Mouse (Mus musculus) kidney, postnatal 14 days (tissue): ENCODE data around the gene Vti1b.

ENCODE experiments used
- DNase-seq: peaks from one replicate; pipeline ENCODE4 v3.0.0; 2022; ENCODE audit warnings: mixed read lengths

Gene Vti1b

DNA sequence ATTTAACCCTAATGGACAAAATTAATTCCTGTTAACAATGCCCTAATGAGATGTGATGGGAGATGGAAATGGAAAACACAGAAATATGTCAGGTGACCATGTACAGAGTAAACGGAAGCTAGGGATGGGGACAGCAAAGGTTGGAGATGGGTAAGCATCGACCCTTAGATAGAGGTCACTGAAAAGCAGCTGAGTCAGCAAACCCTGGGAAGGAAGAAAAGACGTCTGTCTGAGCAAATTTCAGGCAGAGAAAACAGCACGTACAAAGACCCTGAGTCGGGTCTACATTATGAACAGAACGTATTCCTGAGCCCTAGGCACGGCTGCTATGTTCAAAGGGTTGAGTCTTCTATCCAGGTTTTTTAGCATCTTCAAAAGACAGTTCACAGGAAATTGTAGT, 35.5 kb downstream of the Vti1b start:
- no peak for DNase-seq

GRCm38 (mm10) chr12:79135105-79135504, 37.4 kb downstream of the Vti1b start:
- peak; percentile 14 for DNase-seq

GRCm38 (mm10) chr12:79134676-79135075, 37.8 kb downstream of the Vti1b start:
- DNase-seq: no peak

GRCm38 (mm10) chr12:79131706-79132460, 40.6 kb downstream of the Vti1b start:
- DNase-seq: no peak

- DNase-seq: no peak
Measured at GRCm38 (mm10) chr12:79131178-79131675, 41.2 kb downstream of the Vti1b start.

DNA sequence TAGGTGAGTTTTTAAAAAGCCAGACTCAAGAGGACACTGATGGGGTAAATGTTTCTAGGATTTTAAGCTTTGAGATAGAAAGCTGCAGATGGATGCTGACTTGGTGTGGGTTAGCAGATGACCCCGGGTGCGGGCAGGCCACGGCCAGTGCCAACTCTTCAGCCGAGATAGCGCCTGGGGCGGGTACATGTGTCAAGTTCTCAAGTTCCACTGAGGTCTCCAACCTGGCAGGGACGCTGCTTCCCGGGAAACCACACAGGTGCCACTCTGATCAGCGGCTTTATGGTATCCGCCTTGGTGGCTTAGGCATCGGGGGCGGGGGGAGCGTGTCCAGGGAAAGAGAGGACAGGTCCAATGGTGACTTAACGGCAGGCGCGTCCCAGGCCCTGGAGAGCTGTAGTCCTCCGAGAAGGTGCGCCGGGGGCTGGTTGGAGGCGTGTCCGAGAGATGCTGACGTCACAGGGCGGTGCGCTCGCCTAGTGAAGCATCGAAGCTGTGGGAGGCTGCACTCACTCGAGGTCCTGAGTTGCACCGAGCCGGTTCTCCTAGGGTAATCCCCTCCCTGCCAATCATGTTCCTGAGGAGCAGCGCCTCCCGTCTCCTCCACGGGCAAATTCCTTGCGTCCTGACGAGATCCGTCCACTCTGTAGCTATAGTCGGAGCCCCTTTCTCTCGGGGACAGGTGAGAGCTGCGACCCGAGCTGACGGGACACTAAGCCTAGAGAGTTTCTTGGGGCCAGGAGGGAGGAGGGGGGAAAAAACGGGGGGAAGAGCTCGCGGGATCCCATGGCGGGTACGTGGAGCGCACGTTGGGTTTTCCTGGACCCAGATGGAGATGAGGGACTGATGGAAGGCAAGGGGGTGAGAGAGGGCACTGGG, 41.9 kb downstream of the Vti1b start, which contains the start of gene Arg2:
Gene Arg2 (plus strand): TSS at position 479 of the 879 bp plus-strand sequence.
- peak; percentile 88 for DNase-seq

- peak; percentile 23 for DNase-seq
Measured at GRCm38 (mm10) chr12:79122820-79123219, 49.6 kb downstream of the Vti1b start.

DNA sequence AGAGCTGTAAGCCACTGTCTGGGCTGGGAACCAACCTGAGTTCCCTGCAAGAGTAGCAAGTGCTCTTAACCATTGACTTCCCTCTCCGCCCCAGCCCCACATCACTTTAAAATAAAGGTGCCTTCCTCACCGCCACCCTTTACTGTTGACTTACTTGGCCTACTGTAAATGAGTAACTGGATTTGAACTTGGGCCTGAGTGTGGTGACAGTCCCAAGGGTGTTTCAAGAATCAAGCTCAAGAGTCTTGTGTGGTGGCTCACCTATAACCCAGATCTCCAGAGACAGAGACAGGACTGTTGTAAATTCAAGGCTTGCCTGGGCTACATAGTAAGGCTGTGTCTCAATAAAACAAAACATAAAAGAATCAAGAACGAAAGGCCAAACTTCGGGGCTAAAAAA, 53.5 kb downstream of the Vti1b start:
- peak; percentile 20 for DNase-seq
